Mouse (Mus musculus): ENCODE data around the gene Plscr5. TPM values are rescaled to one million over a fixed set of nuclear protein-coding genes. Genes with fewer than 3 reads are reported as not detected.

The Plscr5 gene
- polyA plus RNA-seq, 1 experiment from 2014 or later, result not detected

DNA sequence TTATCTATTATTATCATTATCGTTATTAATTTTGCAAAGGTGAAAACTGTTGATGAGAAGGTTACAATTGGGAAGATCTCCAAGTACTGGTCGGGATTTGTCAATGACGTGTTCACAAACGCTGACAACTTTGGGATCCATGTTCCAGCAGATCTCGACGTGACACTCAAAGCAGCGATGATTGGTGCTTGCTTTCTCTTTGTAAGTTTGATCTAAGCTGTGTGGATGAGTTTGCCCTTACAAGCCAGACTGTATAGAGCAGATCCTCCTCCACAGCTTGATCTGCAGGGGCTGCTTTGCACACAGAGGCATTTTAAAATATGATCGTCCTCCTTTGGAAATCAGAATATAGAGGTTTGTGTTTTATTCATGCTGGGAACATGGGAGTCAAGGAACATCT, 15.0 kb downstream of the Plscr5 start:
- Histone ChIP-seq H3K4me1 (replicated peaks) (no peaks in the 10 kb centered on the region), H3K9me3 (replicated peaks) (no peaks in the 10 kb centered on the region), H3K4me3 (no peak overlapping the region), H3K4me2 (no peak overlapping the region), H3K27ac (ENCODE audit: poor library complexity, severe bottlenecking) (no peak overlapping the region), H3K27me3 (replicated peaks) (no peaks in the 10 kb centered on the region), H3K9ac (no peak overlapping the region), H3K36me3 (no peaks in the 10 kb centered on the region)
- no peak for ATAC-seq (ENCODE audit: insufficient number of reproducible peaks, low FRiP score)
- WGBS, result 68% methylated on average over 8 of the region's 8 CpGs

DNA sequence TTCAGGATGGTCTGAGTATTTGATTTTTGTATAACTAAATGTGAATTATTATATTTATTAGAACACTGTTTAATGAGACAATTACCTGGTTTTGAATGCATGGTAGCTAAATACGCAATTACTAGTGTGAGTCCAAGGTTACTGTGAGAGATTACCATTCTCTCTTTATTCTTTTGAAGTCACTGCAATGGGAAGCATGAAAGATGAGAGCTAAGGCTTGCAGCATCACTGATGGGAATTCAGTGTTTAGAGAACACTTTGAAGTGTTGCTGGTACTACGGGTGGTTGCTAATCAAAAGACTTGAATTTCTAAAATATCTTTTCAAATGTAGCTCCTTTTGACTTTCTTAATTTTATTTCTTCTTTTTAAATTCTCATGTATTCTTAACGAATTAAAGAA, 17.1 kb downstream of the Plscr5 start:
- no peak overlapping the region for H3K9ac ChIP-seq
- 73% methylated on average over 3 of the region's 3 CpGs for WGBS
- no peak overlapping the region for H3K27ac ChIP-seq (ENCODE audit: poor library complexity, severe bottlenecking)
- H3K4me3 ChIP-seq, result no peak overlapping the region
- no peaks in the 10 kb centered on the region for H3K27me3 ChIP-seq (replicated peaks)
- H3K9me3 ChIP-seq (replicated peaks), result no peaks in the 10 kb centered on the region
- H3K36me3 ChIP-seq, result no peaks in the 10 kb centered on the region
- no peaks in the 10 kb centered on the region for H3K4me1 ChIP-seq (replicated peaks)
- no peak for ATAC-seq (ENCODE audit: insufficient number of reproducible peaks, low FRiP score)
- H3K4me2 ChIP-seq, result no peak overlapping the region

DNA sequence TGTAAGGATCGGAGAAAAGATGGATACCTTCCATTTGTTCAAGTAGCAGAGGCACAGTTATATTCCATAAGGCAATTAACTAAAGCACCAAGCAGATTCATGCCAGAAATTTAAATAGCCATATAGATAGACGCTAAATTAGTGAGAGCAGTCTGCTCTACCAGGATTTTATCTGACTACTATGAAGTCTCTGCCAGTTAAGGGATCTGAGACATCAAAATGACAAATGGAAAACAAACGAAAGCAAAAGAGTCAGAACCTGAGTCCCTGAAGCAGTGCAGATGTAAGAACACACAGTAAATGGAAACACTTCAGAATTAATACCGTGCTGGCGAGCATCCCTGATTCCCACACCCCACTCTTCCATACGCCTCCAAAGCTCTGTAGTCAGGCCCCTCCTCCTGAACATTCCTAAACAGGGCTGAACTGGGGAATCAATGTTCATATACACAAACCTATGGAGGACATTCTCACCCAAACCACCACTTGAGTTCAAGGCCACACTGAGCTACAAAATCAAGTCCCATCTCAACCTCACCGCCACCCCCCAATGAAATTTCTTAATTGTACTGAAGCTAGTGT, 17.7 kb downstream of the Plscr5 start:
- Histone ChIP-seq H3K9ac (no peak overlapping the region), H3K27me3 (replicated peaks) (no peaks in the 10 kb centered on the region), H3K4me3 (no peak overlapping the region), H3K9me3 (replicated peaks) (no peaks in the 10 kb centered on the region), H3K4me1 (replicated peaks) (no peaks in the 10 kb centered on the region), H3K27ac (ENCODE audit: poor library complexity, severe bottlenecking) (no peak overlapping the region), H3K4me2 (no peak overlapping the region), H3K36me3 (no peaks in the 10 kb centered on the region)
- WGBS, result 73% methylated on average over 7 of the region's 7 CpGs
- no peak for ATAC-seq (ENCODE audit: insufficient number of reproducible peaks, low FRiP score)

DNA sequence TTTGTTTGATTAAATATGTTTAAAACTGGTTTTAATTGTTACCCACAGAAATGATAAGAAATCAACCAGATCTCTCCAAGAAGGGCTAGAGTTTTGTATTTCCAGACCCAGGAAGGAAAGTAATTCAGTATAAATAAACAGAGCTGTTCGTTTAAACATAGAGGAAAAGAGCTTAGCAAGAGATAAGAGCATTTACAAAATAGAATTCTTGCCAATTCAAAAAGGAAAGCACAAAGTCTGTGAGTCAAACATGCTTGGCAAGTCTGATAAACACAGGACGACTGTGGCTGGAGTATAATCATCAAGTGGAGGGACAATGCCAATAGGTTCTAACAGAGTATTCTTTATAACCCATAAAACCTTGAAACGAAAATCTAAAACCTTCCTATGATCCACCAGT, 18.3 kb downstream of the Plscr5 start:
- ATAC-seq (ENCODE audit: insufficient number of reproducible peaks, low FRiP score), result no peak
- Histone ChIP-seq H3K9me3 (replicated peaks) (no peaks in the 10 kb centered on the region), H3K4me1 (replicated peaks) (no peaks in the 10 kb centered on the region), H3K36me3 (no peaks in the 10 kb centered on the region), H3K9ac (no peak overlapping the region), H3K27me3 (replicated peaks) (no peaks in the 10 kb centered on the region), H3K4me3 (no peak overlapping the region), H3K27ac (ENCODE audit: poor library complexity, severe bottlenecking) (no peak overlapping the region), H3K4me2 (no peak overlapping the region)
- WGBS, result 36% methylated on average over 3 of the region's 3 CpGs

DNA sequence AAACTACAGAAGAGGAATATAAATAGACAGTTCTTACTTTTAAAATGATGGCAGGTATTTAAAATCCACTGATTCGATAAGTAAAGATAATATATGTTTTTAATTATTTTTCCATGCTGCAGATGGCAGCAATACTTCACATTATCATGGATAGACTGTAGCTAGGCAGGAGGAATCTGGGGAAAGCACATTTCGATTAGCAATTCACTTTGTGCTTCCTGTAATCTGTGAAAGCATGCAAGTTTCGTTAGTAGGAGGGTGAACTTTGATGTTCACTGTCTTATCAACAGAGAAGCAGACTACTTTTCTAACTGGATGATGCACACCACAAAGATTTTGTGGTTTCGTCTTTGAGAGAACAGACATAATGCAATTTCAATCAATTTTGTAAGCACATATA, 24.7 kb downstream of the Plscr5 start:
- Histone ChIP-seq H3K36me3 (no peaks in the 10 kb centered on the region), H3K27me3 (replicated peaks) (no peaks in the 10 kb centered on the region), H3K4me1 (replicated peaks) (no peaks in the 10 kb centered on the region), H3K4me3 (no peak overlapping the region), H3K9ac (no peak overlapping the region), H3K27ac (ENCODE audit: poor library complexity, severe bottlenecking) (no peak overlapping the region), H3K4me2 (no peak overlapping the region), H3K9me3 (replicated peaks) (no peaks in the 10 kb centered on the region)
- ATAC-seq (ENCODE audit: insufficient number of reproducible peaks, low FRiP score), result no peak
- WGBS, result 48% methylated on average over 4 of the region's 4 CpGs

DNA sequence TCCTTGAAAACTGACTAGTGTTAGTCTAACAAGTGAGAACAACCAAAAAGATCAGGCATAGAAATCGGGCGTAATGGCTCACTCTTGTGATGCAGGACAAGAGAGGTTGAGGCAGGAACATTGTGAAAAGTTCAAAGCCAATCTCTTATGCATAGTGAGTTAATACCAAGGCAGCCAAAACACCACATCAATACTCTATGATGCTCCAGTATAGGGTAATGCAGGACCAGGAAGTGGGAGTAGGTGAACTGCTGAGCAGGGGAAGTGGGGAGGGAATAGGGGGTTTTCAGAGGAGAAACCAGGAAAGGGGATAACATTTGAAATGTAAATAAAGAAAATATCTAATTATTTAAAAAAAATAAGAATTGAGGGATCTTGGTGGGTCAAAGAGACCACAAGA, 25.2 kb downstream of the Plscr5 start:
- H3K27me3 ChIP-seq (replicated peaks), result no peaks in the 10 kb centered on the region
- no peak overlapping the region for H3K4me2 ChIP-seq
- H3K9ac ChIP-seq, result no peak overlapping the region
- no peaks in the 10 kb centered on the region for H3K4me1 ChIP-seq (replicated peaks)
- WGBS, result 75% methylated on average over 2 of the region's 2 CpGs
- no peak overlapping the region for H3K27ac ChIP-seq (ENCODE audit: poor library complexity, severe bottlenecking)
- H3K4me3 ChIP-seq, result no peak overlapping the region
- no peaks in the 10 kb centered on the region for H3K36me3 ChIP-seq
- no peak for ATAC-seq (ENCODE audit: insufficient number of reproducible peaks, low FRiP score)
- H3K9me3 ChIP-seq (replicated peaks), result no peaks in the 10 kb centered on the region

DNA sequence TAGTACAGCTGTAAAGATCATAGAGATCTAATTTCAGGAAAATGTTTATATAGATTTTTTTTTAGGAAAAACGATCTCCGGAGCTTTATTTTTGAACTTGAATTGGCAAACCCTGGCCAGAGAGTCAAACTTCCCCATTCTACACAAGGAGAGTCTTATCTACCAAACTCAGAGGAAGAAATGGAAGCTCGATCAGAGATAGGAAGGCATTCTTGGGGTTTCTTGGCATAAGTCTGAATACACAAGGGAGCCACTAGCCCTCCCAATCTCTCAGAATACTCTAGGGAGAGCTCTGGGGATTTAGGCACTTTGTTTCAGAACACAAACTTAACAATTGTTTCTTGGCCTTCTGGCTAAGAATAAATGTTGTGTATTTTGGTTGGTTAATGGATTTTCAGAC, 27.4 kb downstream of the Plscr5 start:
- Histone ChIP-seq H3K27me3 (replicated peaks) (no peaks in the 10 kb centered on the region), H3K9ac (no peak overlapping the region), H3K9me3 (replicated peaks) (no peaks in the 10 kb centered on the region), H3K4me3 (no peak overlapping the region), H3K36me3 (no peaks in the 10 kb centered on the region), H3K27ac (ENCODE audit: poor library complexity, severe bottlenecking) (no peak overlapping the region), H3K4me2 (no peak overlapping the region), H3K4me1 (replicated peaks) (no peaks in the 10 kb centered on the region)
- no peak for ATAC-seq (ENCODE audit: insufficient number of reproducible peaks, low FRiP score)
- WGBS, result 48% methylated on average over 3 of the region's 3 CpGs

DNA sequence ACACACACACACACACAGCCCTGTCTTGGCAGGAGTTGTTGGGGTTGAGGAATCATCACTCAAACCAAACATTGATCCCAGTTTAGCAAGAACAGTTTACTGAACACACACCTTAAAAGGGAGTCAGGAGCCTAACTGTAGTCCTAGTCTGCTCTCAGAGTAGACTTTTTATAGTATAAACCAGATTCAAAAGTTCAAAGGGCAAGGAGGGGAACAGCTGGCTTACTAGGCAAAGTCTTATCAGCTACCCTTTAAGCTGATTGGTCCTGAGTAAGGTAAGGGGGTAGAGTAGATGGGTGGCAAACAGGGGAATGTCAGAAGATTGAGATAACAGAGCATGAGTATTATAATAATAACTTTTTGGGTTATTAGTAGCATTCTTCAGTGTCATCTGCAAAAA, 28.7 kb downstream of the Plscr5 start:
- Histone ChIP-seq H3K27ac (ENCODE audit: poor library complexity, severe bottlenecking) (no peak overlapping the region), H3K36me3 (no peaks in the 10 kb centered on the region), H3K9me3 (replicated peaks) (no peaks in the 10 kb centered on the region), H3K4me2 (no peak overlapping the region), H3K9ac (no peak overlapping the region), H3K4me1 (replicated peaks) (no peaks in the 10 kb centered on the region), H3K4me3 (no peak overlapping the region), H3K27me3 (replicated peaks) (no peaks in the 10 kb centered on the region)
- ATAC-seq (ENCODE audit: insufficient number of reproducible peaks, low FRiP score), result no peak

DNA sequence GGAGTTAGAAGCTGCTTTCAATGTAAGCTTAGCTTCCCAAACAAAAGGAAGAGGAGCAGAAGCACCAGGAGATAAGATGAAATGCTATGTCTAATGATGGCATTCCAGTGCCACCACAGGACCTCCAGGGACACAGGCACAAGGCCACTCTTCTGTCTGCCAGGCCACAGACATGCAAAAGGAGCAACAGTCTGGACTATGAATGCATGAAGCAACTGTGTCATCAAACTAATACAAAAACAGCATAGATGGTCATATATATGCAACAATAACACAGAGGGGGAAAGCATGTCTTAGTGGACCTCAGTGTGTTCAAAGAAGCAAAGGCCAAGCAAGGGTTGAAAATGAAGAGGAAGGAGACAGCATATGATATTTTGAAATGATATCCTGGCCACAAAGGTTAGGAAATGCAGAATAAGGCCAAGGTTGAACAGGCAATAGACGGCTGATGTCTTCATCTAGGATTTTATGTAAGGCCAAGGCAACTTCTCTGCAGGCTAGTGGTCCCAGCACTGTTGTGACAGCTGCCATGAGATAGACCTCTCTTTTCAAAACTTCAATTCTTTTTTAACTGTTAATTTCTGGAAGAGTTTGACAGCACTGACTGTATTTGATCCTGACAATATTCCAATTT, 32.0 kb downstream of the Plscr5 start:
- H3K9me3 ChIP-seq (replicated peaks), result no peaks in the 10 kb centered on the region
- no peak overlapping the region for H3K9ac ChIP-seq
- H3K27ac ChIP-seq (ENCODE audit: poor library complexity, severe bottlenecking), result no peak overlapping the region
- H3K27me3 ChIP-seq (replicated peaks), result no peaks in the 10 kb centered on the region
- no peak for ATAC-seq (ENCODE audit: insufficient number of reproducible peaks, low FRiP score)
- H3K4me2 ChIP-seq, result no peak overlapping the region
- H3K36me3 ChIP-seq, result no peaks in the 10 kb centered on the region
- 0 out of 2 replicates have a peak, but pooled peaks cover 1% of the 10 kb centered on the region for H3K4me1 ChIP-seq (replicated peaks)
- no peak overlapping the region for H3K4me3 ChIP-seq
- WGBS, result 81% methylated on average over 1 of the region's 1 CpGs

DNA sequence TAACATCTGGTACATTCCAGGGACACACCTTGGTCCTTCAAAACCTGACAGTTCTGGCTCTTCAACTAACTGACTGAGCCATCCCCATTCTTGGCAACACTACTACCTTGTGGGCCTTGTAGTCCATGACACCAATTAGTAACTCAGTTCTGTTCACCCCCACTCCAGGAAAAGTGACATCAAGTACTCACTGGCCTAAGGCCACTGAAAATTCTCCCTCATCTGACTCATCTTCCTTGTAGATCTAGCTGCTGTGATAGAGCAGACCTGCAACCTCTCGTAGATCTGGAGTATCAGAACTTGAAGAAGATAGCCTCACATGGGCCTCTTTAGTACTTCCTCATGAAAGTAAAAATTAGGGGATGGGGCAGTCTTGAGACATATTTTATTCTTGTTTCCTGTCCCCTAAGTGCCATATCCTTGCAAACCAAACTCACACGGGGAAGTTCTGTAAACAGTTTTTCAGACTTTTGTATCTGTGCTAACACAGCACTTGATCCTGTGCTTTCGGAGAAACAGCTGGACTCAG, 33.5 kb downstream of the Plscr5 start:
- Histone ChIP-seq H3K27ac (ENCODE audit: poor library complexity, severe bottlenecking) (no peak overlapping the region), H3K4me1 (replicated peaks) (peaks cover 8% of the 10 kb centered on the region; the same call in 1 of the 2 replicates), H3K4me2 (no peak overlapping the region), H3K9ac (no peak overlapping the region), H3K27me3 (replicated peaks) (no peaks in the 10 kb centered on the region), H3K4me3 (no peak overlapping the region), H3K36me3 (no peaks in the 10 kb centered on the region), H3K9me3 (replicated peaks) (no peaks in the 10 kb centered on the region)
- ATAC-seq (ENCODE audit: insufficient number of reproducible peaks, low FRiP score), result no peak
- whole genome bisulfite sequencing, result 68% methylated on average over 3 of the region's 3 CpGs

DNA sequence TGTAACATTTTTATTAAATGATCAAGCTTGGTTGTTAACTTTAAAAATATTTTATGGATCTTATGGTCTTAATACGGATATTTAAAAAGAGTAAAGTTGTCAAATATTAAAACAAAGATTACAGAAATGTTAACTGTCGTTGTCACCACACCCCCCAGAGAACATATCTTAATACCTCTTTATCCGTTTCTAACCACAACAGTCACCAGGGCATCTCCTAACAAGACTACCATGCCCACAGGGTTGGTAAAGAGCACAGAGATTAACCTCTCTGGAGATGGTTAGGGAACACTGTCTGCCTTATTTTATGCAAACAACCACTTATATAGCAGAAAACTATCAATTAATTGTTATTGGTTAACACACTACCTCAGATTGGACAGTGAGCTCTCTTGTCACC, 34.1 kb downstream of the Plscr5 start:
- Histone ChIP-seq H3K27me3 (replicated peaks) (no peaks in the 10 kb centered on the region), H3K9ac (no peak overlapping the region), H3K4me3 (no peak overlapping the region), H3K4me1 (replicated peaks) (peaks cover 8% of the 10 kb centered on the region; the same call in 1 of the 2 replicates), H3K9me3 (replicated peaks) (no peaks in the 10 kb centered on the region), H3K27ac (ENCODE audit: poor library complexity, severe bottlenecking) (no peak overlapping the region), H3K36me3 (no peaks in the 10 kb centered on the region), H3K4me2 (no peak overlapping the region)
- WGBS, result 69% methylated on average over 3 of the region's 3 CpGs
- no peak for ATAC-seq (ENCODE audit: insufficient number of reproducible peaks, low FRiP score)
